Mouse (Mus musculus): ENCODE measurements around the gene Ccl7. TPM values are rescaled to one million over a fixed set of nuclear protein-coding genes. Genes with fewer than 3 reads are reported as not detected.

Gene Ccl7
- polyA plus RNA-seq, 1 experiment from 2014 or later, result 0.78 TPM

- Histone ChIP-seq H3K4me1 (replicated peaks) (0 out of 2 replicates have a peak, but pooled peaks cover 5% of the 10 kb centered on the region), H3K9ac (no peak overlapping the region), H3K27ac (replicated peaks) (no peak overlapping the region), H3K4me2 (no peak overlapping the region), H3K36me3 (no peaks in the 10 kb centered on the region), H3K27me3 (no peaks in the 10 kb centered on the region), H3K4me3 (no peak overlapping the region), H3K9me3 (no peaks in the 10 kb centered on the region)
- ATAC-seq (ENCODE audit: low FRiP score, low read depth), result no peak
- 72% methylated on average over 3 of the region's 3 CpGs for WGBS
Measured at GRCm38 (mm10) chr11:82039132-82039660, 6.3 kb upstream of the Ccl7 start.

GRCm38 (mm10) chr11:82041671-82042080, 3.8 kb upstream of the Ccl7 start:
- WGBS, result 90% methylated on average over 4 of the region's 4 CpGs
- ATAC-seq (ENCODE audit: low FRiP score, low read depth), result no peak
- H3K27ac ChIP-seq (replicated peaks), result no peak overlapping the region

GRCm38 (mm10) chr11:82047746-82048415, 2.4 kb downstream of the Ccl7 start:
- Histone ChIP-seq H3K36me3 (no peaks in the 10 kb centered on the region), H3K27me3 (no peaks in the 10 kb centered on the region), H3K4me1 (replicated peaks) (no peaks in the 10 kb centered on the region), H3K9me3 (no peaks in the 10 kb centered on the region), H3K9ac (no peak overlapping the region), H3K4me2 (no peak overlapping the region), H3K27ac (replicated peaks) (no peak overlapping the region), H3K4me3 (no peak overlapping the region)
- ATAC-seq (ENCODE audit: low FRiP score, low read depth), result no peak
- WGBS, result 50% methylated on average over 6 of the region's 6 CpGs

More at GRCm38 (mm10) chr11:82041671-82042080, 3.8 kb upstream of the Ccl7 start:
- Histone ChIP-seq H3K9me3 (no peaks in the 10 kb centered on the region), H3K4me1 (replicated peaks) (no peaks in the 10 kb centered on the region), H3K4me2 (no peak overlapping the region), H3K4me3 (no peak overlapping the region), H3K27me3 (no peaks in the 10 kb centered on the region), H3K9ac (no peak overlapping the region), H3K36me3 (no peaks in the 10 kb centered on the region)

GRCm38 (mm10) chr11:82053849-82054248, 8.3 kb downstream of the Ccl7 start:
- Histone ChIP-seq H3K4me1 (replicated peaks) (no peaks in the 10 kb centered on the region), H3K27ac (replicated peaks) (no peak overlapping the region), H3K9ac (no peak overlapping the region), H3K27me3 (no peaks in the 10 kb centered on the region), H3K36me3 (no peaks in the 10 kb centered on the region), H3K4me2 (no peak overlapping the region), H3K9me3 (no peaks in the 10 kb centered on the region), H3K4me3 (no peak overlapping the region)
- no peak for ATAC-seq (ENCODE audit: low FRiP score, low read depth)
- 91% methylated on average over 7 of the region's 7 CpGs for WGBS

GRCm38 (mm10) chr11:82057646-82058045, 12.1 kb downstream of the Ccl7 start, which contains the start of gene Ccl11:
Ccl11 (plus strand) TSS chr11:82057823.
- WGBS, result 80% methylated on average over 6 of the region's 6 CpGs
- no peaks in the 10 kb centered on the region for H3K4me1 ChIP-seq (replicated peaks)
- no peaks in the 10 kb centered on the region for H3K36me3 ChIP-seq
- no peaks in the 10 kb centered on the region for H3K9me3 ChIP-seq
- no peak for ATAC-seq (ENCODE audit: low FRiP score, low read depth)
- no peak within 1 kb of the TSS for H3K4me3 ChIP-seq
- no peaks in the 10 kb centered on the region for H3K27me3 ChIP-seq
- no peak within 1 kb of the TSS for H3K4me2 ChIP-seq
- no peak within 1 kb of the TSS for H3K27ac ChIP-seq (replicated peaks)
- no peak within 1 kb of the TSS for H3K9ac ChIP-seq

- 79% methylated on average over 3 of the region's 3 CpGs for WGBS
- ATAC-seq (ENCODE audit: low FRiP score, low read depth), result no peak
- Histone ChIP-seq H3K27ac (replicated peaks) (no peak overlapping the region), H3K9me3 (no peaks in the 10 kb centered on the region), H3K36me3 (no peaks in the 10 kb centered on the region), H3K4me2 (no peak overlapping the region), H3K4me3 (no peak overlapping the region), H3K9ac (no peak overlapping the region), H3K4me1 (replicated peaks) (no peaks in the 10 kb centered on the region), H3K27me3 (no peaks in the 10 kb centered on the region)
Measured at GRCm38 (mm10) chr11:82062226-82062625, 16.7 kb downstream of the Ccl7 start.

GRCm38 (mm10) chr11:82063454-82063853, 17.9 kb downstream of the Ccl7 start:
- Histone ChIP-seq H3K4me3 (no peak overlapping the region), H3K4me2 (no peak overlapping the region), H3K9ac (no peak overlapping the region), H3K36me3 (no peaks in the 10 kb centered on the region), H3K4me1 (replicated peaks) (no peaks in the 10 kb centered on the region), H3K27me3 (no peaks in the 10 kb centered on the region), H3K9me3 (no peaks in the 10 kb centered on the region), H3K27ac (replicated peaks) (no peak overlapping the region)
- 84% methylated on average over 2 of the region's 2 CpGs for WGBS
- no peak for ATAC-seq (ENCODE audit: low FRiP score, low read depth)

GRCm38 (mm10) chr11:82066953-82067571, 21.6 kb downstream of the Ccl7 start:
- H3K4me1 ChIP-seq (replicated peaks), result no peaks in the 10 kb centered on the region

GRCm38 (mm10) chr11:82071076-82071475, 25.6 kb downstream of the Ccl7 start:
- Histone ChIP-seq H3K4me3 (no peak overlapping the region), H3K4me2 (no peak overlapping the region), H3K4me1 (replicated peaks) (no peaks in the 10 kb centered on the region), H3K36me3 (no peaks in the 10 kb centered on the region), H3K27ac (replicated peaks) (no peak overlapping the region), H3K27me3 (no peaks in the 10 kb centered on the region), H3K9ac (no peak overlapping the region), H3K9me3 (no peaks in the 10 kb centered on the region)
- 70% methylated on average over 3 of the region's 3 CpGs for WGBS
- no peak for ATAC-seq (ENCODE audit: low FRiP score, low read depth)

More at GRCm38 (mm10) chr11:82066953-82067571, 21.6 kb downstream of the Ccl7 start:
- Histone ChIP-seq H3K36me3 (no peaks in the 10 kb centered on the region), H3K4me3 (no peak overlapping the region), H3K4me2 (no peak overlapping the region), H3K9ac (no peak overlapping the region), H3K9me3 (no peaks in the 10 kb centered on the region), H3K27ac (replicated peaks) (no peak overlapping the region), H3K27me3 (no peaks in the 10 kb centered on the region)
- no peak for ATAC-seq (ENCODE audit: low FRiP score, low read depth)
- 78% methylated on average over 7 of the region's 7 CpGs for WGBS

- H3K36me3 ChIP-seq, result no peaks in the 10 kb centered on the region
- 83% methylated on average over 1 of the region's 1 CpGs for WGBS
- ATAC-seq (ENCODE audit: low FRiP score, low read depth), result no peak
- no peaks in the 10 kb centered on the region for H3K4me1 ChIP-seq (replicated peaks)
- H3K9me3 ChIP-seq, result no peaks in the 10 kb centered on the region
- no peak overlapping the region for H3K4me3 ChIP-seq
- no peaks in the 10 kb centered on the region for H3K27me3 ChIP-seq
- no peak overlapping the region for H3K9ac ChIP-seq
- H3K27ac ChIP-seq (replicated peaks), result no peak overlapping the region
- H3K4me2 ChIP-seq, result no peak overlapping the region
Measured at GRCm38 (mm10) chr11:82072374-82072773, 26.9 kb downstream of the Ccl7 start.

GRCm38 (mm10) chr11:82072984-82073383, 27.5 kb downstream of the Ccl7 start:
- H3K27me3 ChIP-seq, result no peaks in the 10 kb centered on the region
- H3K4me2 ChIP-seq, result no peak overlapping the region
- H3K36me3 ChIP-seq, result no peaks in the 10 kb centered on the region
- 72% methylated on average over 3 of the region's 3 CpGs for WGBS
- no peaks in the 10 kb centered on the region for H3K4me1 ChIP-seq (replicated peaks)
- H3K27ac ChIP-seq (replicated peaks), result no peak overlapping the region
- no peak overlapping the region for H3K9ac ChIP-seq
- no peaks in the 10 kb centered on the region for H3K9me3 ChIP-seq
- H3K4me3 ChIP-seq, result no peak overlapping the region
- no peak for ATAC-seq (ENCODE audit: low FRiP score, low read depth)

- Histone ChIP-seq H3K27me3 (no peaks in the 10 kb centered on the region), H3K36me3 (no peaks in the 10 kb centered on the region), H3K4me1 (replicated peaks) (no peaks in the 10 kb centered on the region), H3K4me2 (no peak overlapping the region), H3K27ac (replicated peaks) (no peak overlapping the region), H3K9me3 (no peaks in the 10 kb centered on the region), H3K4me3 (no peak overlapping the region), H3K9ac (no peak overlapping the region)
- ATAC-seq (ENCODE audit: low FRiP score, low read depth), result no peak
- WGBS, result 90% methylated on average over 3 of the region's 3 CpGs
Measured at GRCm38 (mm10) chr11:82073686-82074085, 28.2 kb downstream of the Ccl7 start.
